Mouse (Mus musculus) kidney, postnatal 36 days (tissue): Measurements from ENCODE around the gene Rgsl1.

Experiments
- DNase-seq, 2 experiments: peaks; one replicate each; pipeline ENCODE4 v3.0.0; 2021 to 2022; ENCODE audit warnings: mixed read lengths in 2 of 2

Rgsl1 gene

GRCm38 (mm10) chr1:153739437-153740015 lies 104.4 kb downstream of the Rgsl1 start:
- DNase-seq, result no peak

GRCm38 (mm10) chr1:153737101-153738085 lies 106.5 kb downstream of the Rgsl1 start:
- DNase-seq, result no peak

GRCm38 (mm10) chr1:153736096-153736495 lies 107.8 kb downstream of the Rgsl1 start:
- no peak for DNase-seq

- no peak for DNase-seq
These were observed 109.1 kb downstream of the Rgsl1 start for GRCm38 (mm10) chr1:153734866-153735265.

GRCm38 (mm10) chr1:153733181-153733580 lies 110.8 kb downstream of the Rgsl1 start:
- no peak for DNase-seq

GRCm38 (mm10) chr1:153730671-153731070 lies 113.3 kb downstream of the Rgsl1 start:
- DNase-seq, result peak; percentile 48

- no peak for DNase-seq
These were observed 114.1 kb downstream of the Rgsl1 start for GRCm38 (mm10) chr1:153729806-153730205.
